Mouse (Mus musculus) NIH3T3 (cell line): ENCODE data around the gene Pla2g4c.
"Not testable (repeated sequence)": the region's sequence is repeated elsewhere in the genome, so short reads cannot be mapped to it uniquely, and the experiment has no call there.

ENCODE experiments used
- DNase-seq: peaks from one replicate; pipeline ENCODE4 v3.0.0-alpha.2; 2012; ENCODE audit warnings: low read depth

The Pla2g4c gene

DNA sequence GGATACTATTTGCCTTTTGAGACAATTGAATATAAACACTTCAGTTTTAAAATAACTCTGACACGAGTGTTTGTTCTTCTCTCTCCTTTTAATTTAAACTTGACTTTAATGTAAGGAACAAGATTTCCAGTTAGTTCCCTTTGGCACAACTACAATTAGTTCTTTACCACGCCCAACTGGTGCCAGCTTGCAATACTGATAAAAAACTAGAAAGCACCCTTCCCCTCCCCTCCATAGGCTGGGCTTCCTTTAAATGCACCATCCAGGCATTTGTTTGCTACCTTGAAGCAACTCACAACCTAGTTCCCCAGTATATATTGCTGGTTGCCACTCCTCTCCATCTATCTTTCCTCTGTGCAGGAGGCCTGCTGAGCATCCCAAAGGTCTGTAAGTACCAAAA lies at the start of gene Pla2g4c:
TSS of gene Pla2g4c (plus strand) at position 340 of the 400 bp plus-strand sequence.
- no peak for DNase-seq

GRCm38 (mm10) chr7:13277081-13277480 lies 47.4 kb upstream of the Pla2g4c start, which contains the start of gene Lig1:
Lig1 (plus strand) TSS chr7:13277283.
- no peak for DNase-seq

DNA sequence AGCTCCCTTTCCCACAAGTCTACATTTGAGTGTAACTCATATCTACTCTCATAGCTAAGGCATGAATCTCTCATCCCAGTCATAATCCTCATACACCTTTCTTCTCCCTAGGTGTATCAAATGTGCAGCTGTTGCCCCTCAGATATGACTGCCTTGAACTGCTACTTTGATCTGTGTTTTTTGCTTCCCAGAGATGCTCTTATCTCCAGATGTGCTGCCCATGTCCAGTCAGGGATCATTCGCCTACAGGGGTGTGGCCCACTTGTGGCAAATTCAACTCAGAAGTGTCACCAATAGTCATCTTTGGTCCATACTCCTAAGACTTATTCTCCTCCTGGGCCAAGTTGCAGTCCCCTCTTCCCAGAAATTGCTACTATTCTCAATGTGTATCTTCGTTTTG lies 46.6 kb upstream of the Pla2g4c start:
- no peak for DNase-seq

DNA sequence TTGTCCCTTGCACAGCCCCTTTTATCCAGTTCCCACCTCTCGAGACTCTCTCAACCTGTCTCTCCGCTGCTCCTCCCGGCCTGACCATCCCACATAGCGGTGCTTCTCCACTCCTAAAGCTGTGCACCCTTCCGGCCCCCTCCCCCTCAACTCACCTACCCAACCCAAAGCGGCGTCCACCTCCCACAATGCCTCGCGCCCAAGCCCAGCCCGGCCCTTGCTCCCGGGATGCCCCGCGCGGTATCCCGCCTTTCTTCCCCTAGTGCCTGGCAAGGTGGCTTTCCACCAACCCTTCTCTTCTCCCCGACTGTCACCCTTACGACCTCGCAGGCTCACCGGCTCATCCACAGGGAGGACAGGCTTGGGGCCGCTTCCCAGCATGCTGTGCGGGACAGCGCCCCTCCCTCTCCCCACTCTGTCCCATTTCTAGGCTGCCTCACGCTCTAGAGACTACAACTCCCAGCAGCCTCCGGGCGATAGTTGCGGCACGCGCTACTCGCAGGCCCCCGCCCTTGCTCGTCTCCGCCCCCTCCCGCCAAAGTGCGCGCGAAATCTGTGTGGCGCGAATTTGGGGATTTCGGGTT lies 46.1 kb upstream of the Pla2g4c start, which contains the start of gene Zswim9:
TSS of gene Zswim9 (minus strand) at position 414 of the 584 bp plus-strand sequence.
- peak; percentile 96 for DNase-seq

GRCm38 (mm10) chr7:13278957-13279356 lies 45.5 kb upstream of the Pla2g4c start:
- not testable (repeated sequence) for DNase-seq

- DNase-seq, result peak; percentile 77
These were observed 35.8 kb upstream of the Pla2g4c start for GRCm38 (mm10) chr7:13288621-13289020.

DNA sequence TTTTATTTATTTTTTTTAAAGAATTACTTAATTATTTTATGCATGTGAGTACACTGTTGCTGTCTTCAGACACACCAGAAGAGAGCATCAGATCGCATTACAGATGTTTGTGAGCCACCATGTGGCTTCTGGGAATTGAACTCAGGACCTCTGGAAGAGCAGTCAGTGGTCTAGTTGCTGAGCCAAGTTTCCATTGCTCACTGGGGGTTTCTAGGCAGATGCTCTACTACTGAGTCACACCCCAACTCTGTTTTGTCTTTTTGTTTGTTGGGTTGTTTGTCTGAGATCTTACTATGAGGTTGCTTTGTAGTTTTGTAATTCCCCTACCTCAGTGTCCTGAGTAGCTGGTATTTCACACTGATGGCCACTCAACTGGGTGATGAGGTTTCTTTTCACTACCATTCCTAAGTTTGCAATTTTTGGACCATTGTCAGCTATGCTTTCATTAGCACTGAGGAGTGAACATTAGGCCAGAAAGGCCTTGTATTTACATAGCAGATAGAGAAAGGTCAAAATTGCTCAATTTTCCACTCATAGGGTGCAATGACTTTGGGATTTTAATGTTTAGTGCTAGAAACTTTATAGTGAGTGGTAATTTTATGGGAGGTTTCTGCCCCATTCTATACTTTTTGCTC lies 34.3 kb upstream of the Pla2g4c start:
- peak; percentile 76 for DNase-seq

- peak; percentile 66 for DNase-seq
These were observed 33.1 kb upstream of the Pla2g4c start for GRCm38 (mm10) chr7:13291370-13291769.

DNA sequence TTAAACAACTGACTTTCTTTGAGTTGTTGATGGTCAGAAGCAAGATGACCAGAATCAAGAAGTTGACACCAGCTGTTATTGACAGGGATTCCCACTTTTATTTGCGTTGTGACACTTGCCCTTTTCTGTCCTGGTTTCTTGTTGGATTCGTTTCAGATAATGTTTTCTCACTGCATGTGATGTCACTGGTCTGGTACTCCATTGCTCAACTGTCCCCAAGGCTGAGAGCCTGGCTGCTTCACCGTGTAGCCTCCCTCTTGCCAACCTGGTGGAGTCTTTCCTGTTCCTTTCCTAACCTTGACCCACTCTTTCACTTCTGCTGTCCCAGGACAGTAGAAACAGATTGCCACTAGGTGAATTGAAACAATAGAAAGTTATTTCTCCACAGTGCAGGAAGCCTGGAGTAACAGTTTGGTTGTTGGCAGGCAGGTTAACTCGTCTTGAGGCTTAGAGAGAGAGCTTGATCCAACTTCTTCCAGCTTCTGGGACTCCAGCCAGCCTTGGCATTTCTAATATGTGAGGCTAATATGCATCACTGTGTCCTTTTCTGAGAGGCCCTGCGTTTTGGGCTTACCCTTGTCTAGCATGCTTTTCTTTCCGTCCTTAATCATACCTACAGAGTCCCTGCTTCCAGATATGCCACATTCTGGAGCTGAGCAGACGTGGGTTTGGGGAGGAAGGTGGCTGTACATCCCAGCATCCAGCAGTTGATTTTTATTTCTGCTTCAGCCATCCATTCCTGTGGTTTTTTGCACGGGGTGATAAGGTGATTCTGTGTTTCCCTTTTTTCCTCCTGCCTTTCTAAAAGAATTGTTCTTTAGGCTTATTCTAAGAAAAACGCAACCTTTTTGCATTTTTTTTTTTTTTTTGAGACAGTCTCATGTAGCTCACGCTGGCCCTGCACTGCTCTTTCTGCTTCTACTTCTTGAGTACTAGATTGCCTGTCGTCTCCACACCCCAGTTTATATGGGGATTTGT lies 30.3 kb upstream of the Pla2g4c start:
- DNase-seq, result peak; percentile 76

DNA sequence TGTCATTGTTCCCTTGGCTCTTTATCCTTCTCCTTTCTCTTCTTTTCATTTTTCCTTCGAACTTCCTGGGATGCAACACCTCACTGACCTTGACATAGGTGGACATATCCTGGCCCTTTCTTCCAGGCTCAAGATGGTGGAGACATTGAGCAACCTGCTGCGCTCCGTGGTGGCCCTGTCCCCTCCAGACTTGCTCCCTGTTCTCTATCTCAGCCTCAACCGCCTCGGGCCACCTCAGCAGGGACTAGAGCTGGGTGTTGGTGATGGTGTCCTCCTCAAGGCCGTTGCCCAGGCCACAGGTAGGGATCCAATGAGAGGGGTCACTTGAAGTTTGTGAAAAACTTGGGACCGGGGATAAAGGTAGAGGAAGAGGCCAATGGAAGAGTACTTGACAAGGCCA lies 29.2 kb upstream of the Pla2g4c start:
- no peak for DNase-seq

DNA sequence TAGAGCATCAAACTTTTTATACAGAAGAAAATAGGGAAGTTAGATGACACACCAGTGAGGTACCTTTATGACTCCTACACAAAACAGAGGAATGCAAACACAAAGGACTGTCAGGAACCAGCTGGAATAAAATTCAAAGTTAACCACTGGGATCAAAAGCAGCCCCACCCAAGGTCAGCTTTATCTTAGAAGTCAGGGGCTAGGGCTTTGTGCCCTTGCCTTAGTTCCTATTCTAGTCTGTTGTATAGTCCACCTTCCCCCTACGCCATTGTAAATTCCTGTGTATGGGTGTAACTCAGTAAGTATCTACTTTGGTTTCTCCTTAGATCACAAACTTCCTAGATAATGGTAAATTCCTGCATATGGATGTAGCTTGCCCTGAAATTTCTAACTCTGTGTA lies 26.8 kb upstream of the Pla2g4c start:
- no peak for DNase-seq

DNA sequence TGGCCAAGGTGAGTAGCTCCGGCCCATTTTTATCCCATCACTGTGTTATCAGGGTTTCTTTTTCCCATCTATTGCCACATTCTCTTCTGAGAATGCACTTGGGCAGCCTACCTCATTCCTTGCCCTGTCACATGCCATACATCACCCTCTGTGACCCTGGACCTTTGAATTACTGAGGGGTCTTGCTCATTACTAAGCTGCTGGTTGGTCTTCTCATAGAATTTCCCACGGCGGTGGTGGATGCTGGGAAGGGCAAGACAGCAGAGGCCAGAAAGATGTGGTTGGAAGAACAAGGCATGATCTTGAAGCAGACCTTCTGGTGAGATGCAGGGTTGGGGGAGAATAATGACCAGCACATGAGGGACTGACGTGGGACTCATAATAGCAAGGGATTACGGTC lies 25.6 kb upstream of the Pla2g4c start:
- DNase-seq, result no peak

- DNase-seq, result no peak
These were observed 22.8 kb upstream of the Pla2g4c start for GRCm38 (mm10) chr7:13301643-13302042.

DNA sequence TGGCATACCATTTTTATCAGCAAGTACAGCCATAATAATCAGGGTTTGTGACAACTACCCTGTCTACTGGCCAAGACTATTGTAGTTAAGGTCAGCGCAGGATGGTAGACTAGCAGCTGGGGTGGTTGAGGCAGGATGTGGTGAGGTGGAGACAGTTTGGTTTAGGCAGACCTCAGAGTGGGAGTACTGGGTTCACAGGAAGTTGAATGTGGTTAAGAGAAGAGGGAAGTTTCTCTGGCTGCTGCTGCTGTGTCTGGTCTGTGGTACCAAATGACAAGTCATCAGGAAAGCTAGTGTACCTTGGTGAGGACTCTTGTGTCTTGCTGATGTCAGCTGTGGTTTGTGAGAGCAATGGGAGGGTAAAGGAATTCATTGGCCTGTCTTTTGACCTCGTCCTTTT lies 21.7 kb upstream of the Pla2g4c start:
- DNase-seq, result no peak

- no peak for DNase-seq
These were observed 21.1 kb upstream of the Pla2g4c start for GRCm38 (mm10) chr7:13303372-13303771.

- no peak for DNase-seq
These were observed 15.0 kb upstream of the Pla2g4c start for GRCm38 (mm10) chr7:13309407-13309806.

DNA sequence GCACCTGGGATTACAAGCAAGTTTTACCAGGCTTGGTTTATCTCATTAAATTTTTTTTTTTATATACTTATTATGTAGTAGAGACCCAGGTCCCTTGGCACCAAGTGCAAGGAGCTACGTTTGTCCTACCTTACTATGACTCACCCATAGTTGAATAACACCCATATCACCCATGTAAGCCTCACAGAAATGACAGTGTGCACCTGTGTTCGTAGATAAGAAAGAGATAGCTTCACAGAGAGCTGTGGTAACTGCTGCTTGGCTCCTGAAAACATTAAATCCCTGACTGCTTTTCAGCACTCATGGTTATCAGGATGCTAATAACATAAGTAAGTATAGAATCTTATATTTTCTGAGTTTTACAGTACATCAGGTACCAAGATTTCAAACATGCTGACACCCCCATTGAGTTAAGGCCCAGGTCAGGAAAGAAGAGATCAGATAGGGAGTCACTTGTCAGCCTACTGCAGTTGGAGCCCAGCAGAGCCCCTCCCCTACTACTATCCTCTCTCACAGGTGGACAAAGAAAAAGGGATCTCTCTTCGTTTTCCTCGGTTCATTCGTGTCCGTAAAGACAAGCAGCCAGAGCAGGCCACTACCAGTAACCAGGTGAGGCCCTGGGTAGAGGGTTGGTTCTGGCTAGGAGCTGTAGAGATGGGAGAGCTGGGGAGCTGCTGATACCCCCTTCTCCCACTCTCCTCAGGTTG lies 13.8 kb upstream of the Pla2g4c start:
- no peak for DNase-seq

GRCm38 (mm10) chr7:13311401-13311800 lies 13.1 kb upstream of the Pla2g4c start:
- DNase-seq, result no peak

- DNase-seq, result no peak
These were observed 10.3 kb upstream of the Pla2g4c start for GRCm38 (mm10) chr7:13314095-13314597.

DNA sequence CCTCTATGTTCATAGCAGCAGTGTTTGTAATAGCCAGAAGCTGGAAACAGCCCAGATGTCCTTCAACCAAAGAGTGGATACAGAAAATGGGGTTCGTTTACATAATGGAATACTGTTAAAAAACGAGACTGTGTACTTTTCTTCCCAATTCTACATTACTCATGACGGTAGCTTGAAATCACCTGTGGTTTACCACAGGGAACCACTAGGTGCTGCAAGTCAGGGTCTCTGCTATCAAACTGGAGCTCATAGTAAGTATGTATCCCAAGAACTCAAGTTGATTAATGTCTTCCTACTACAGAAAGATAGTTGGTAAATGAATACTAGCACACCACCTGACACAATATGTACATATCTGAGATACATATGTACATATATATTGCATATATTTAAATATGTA lies 3.0 kb upstream of the Pla2g4c start:
- no peak for DNase-seq

DNA sequence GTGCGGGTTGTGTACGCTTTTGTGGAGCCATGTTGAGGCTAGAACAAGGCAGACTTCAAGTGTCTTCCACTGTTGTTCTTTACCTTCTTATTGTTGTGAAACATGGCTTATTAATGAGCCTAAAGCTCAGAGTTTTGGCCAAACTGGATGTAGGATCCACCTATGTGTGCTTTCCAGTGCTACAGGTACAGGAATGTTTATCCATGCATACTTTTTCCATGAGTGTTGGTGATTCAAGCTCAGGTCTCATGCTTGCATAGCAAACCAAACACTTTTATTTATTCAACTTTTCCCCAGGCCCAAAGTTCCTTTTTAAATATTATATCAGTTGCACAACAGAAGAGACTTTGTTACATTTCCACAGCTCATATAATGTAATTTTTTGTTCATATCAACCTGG lies 6.1 kb downstream of the Pla2g4c start:
- no peak for DNase-seq

- DNase-seq, result no peak
These were observed 31.5 kb downstream of the Pla2g4c start for GRCm38 (mm10) chr7:13355943-13356342.
